Mouse (Mus musculus) regulatory T cell (primary cell): ENCODE results near the gene Nrip1.

Experiments used
- in situ Hi-C: fragments of 300-600 bp; cut with MboI, MseI; formaldehyde crosslinking; loops from one replicate; pipeline ENCODE4 v1.15.1; 2025; ENCODE audit warnings: high pct_unique_total_duplicates

Gene Nrip1

GRCm38 (mm10) chr16:76281850-76282249 is 91.8 kb downstream of the Nrip1 start:
- in situ Hi-C loops: no loop called here

- in situ Hi-C loops: no loop called here
Observed at GRCm38 (mm10) chr16:76280365-76280764, 93.3 kb downstream of the Nrip1 start.

- in situ Hi-C loops: no loop called here
Observed at GRCm38 (mm10) chr16:76276271-76276670, 97.4 kb downstream of the Nrip1 start.

GRCm38 (mm10) chr16:76275584-76275983 is 98.0 kb downstream of the Nrip1 start:
- in situ Hi-C loops: no loop called here

GRCm38 (mm10) chr16:76275166-76275565 is 98.5 kb downstream of the Nrip1 start:
- in situ Hi-C loops: no loop called here

- in situ Hi-C loops: no loop called here
Observed at GRCm38 (mm10) chr16:76266635-76267268, 106.9 kb downstream of the Nrip1 start.

GRCm38 (mm10) chr16:76265874-76266273 is 107.8 kb downstream of the Nrip1 start:
- in situ Hi-C loops: no loop called here

GRCm38 (mm10) chr16:76265301-76265700 is 108.3 kb downstream of the Nrip1 start:
- in situ Hi-C loops: no loop called here

GRCm38 (mm10) chr16:76263393-76263792 is 110.2 kb downstream of the Nrip1 start:
- in situ Hi-C loops: no loop called here

- in situ Hi-C loops: no loop called here
Observed at GRCm38 (mm10) chr16:76260296-76260695, 113.3 kb downstream of the Nrip1 start.

GRCm38 (mm10) chr16:76251826-76252225 is 121.8 kb downstream of the Nrip1 start:
- in situ Hi-C loops: no loop called here

- in situ Hi-C loops: no loop called here
Observed at GRCm38 (mm10) chr16:76249345-76250091, 124.1 kb downstream of the Nrip1 start.

GRCm38 (mm10) chr16:76242850-76243249 is 130.8 kb downstream of the Nrip1 start:
- in situ Hi-C loops: no loop called here

- in situ Hi-C loops: no loop called here
Observed at GRCm38 (mm10) chr16:76241266-76241665, 132.4 kb downstream of the Nrip1 start.

GRCm38 (mm10) chr16:76239353-76239752 is 134.3 kb downstream of the Nrip1 start:
- in situ Hi-C loops: no loop called here

- in situ Hi-C loops: no loop called here
Observed at GRCm38 (mm10) chr16:76238784-76239183, 134.8 kb downstream of the Nrip1 start.
